Mouse (Mus musculus) erythroblast, embryonic 14.5 days (primary cell): ENCODE results near the gene Dnaic1.

ENCODE experiments used
- GATA1 ChIP-seq: IDR thresholded peaks from 2 replicates; pipeline ENCODE4 v1.6.1; 2012; ENCODE audit warnings: low read length, inconsistent platforms, mixed read lengths
- TAL1 ChIP-seq: IDR thresholded peaks from 3 replicates; pipeline ENCODE4 v1.6.1; 2012; ENCODE audit warnings: low read length, inconsistent platforms, mixed read lengths

- no peak for TF ChIP-seq GATA1
- TF ChIP-seq TAL1, result no peak
Observed at GRCm38 (mm10) chr4:41645488-41645887, 75.9 kb downstream of the Dnaic1 start.
